Mouse (Mus musculus): ENCODE data around the gene Nr1h5.

Gene Nr1h5

DNA sequence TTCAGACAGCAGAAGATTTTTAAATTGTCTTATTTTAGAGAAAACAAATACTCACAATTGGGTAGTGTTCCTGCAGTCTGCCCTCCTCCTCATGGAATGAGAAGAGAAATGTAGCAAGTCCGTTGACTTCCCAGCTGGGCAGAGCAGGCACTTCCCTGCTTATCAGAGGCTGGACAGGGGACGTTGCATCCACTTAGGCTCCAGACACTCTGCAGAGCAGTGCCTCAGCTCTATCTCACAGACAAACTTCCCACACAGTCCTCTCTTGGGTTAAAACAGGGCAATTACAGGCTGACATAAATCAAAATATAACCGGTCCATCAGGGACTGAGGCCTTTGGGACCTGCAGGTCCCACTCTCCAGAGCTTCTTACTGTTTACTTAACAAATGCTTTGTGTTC, at the start of gene Nr1h5:
Gene Nr1h5, minus strand, starts transcription at position 101 of the 400 bp plus-strand sequence.
- DNase-seq (ENCODE audit: low spot score in 2 of 2) = no peak

DNA sequence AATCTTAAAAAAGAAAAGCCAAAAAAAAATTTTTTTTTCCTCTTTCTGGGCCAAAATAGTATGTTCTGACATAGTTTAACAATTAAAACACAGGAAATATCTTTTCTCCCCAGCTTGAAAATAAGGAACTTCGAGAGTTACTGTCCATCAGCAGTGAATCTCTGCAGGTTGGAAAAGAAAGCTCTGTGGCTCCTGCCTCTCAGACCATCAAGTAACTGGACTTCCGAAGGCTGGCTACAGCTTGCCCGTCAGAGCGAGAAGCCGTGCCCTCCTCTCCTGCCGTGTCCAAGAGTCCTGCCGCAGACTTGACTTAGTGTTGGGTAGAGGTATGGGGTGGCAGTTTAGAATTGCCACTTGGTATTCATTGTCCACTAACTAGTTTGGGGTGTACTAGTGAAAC, 37.7 kb upstream of the Nr1h5 start:
- no peak for DNase-seq (ENCODE audit: low spot score in 2 of 2)

GRCm38 (mm10) chr3:102997591-102997990, 33.7 kb upstream of the Nr1h5 start:
- DNase-seq (ENCODE audit: low spot score in 2 of 2) = no peak

DNA sequence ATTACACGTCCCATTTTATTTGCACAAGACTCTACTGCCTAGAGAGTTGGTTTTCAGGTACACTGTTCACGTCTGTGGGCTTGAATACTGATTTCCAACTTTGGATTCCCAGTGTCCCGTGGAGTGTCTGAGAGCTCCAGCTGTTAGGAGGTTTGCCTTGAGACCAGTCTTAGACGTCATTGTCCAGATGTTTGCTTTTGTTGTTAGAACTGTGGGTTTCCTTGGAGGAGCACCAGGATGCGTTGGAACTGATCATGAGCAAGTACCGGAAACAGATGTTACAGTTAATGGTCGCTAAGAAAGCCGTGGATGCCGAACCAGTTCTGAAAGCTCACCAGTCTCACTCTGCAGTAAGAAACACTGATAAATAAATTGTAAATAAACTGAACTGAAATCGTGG, 33.1 kb upstream of the Nr1h5 start:
- no peak for DNase-seq (ENCODE audit: low spot score in 2 of 2)

- peak; percentile 84 to 90 for DNase-seq (ENCODE audit: low spot score in 2 of 2)
These were observed 31.8 kb upstream of the Nr1h5 start, which contains the start of gene Sike1 for GRCm38 (mm10) chr3:102995605-102996321. Gene Sike1 (plus strand): TSS chr3:102995708.

GRCm38 (mm10) chr3:102995233-102995604, 31.3 kb upstream of the Nr1h5 start:
- no peak for DNase-seq (ENCODE audit: low spot score in 2 of 2)

DNA sequence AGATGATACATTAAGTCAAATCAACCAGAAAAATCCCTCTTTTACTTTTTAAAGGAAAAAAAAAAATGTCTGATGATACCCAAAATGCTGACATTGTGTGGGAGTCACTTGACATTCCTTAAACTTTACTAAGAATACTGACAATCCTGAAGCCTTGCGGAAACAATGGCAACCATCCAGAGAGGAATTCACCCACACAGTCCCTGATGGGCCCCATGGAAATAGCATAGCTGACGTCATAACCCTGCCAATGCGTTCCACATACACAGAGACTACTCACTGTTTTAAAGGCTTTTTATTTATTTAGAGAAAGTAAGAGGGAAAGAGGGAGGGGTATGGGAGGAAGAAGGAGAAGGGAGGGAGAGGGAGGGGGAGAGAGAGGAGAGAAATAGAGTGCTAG, 29.0 kb upstream of the Nr1h5 start:
- no peak for DNase-seq (ENCODE audit: low spot score in 2 of 2)

DNA sequence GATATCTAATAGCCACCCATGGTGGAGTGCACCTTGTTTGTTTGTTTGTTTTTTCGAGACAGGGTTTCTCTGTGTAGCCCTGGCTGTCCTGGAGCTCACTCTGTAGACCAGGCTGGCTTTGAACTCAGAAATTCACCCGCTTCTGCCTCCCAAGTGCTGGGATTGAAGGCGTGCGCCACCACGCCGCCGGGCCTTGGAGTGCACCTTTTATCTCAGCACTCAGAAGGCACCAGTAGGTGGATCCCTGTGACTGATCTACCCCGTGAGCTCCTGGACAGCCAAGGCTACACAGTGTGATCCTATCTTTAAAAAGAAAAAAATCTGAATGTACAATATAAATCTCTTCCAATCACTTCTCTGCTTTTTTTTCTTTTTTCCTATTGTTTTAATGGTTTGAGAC, 27.1 kb upstream of the Nr1h5 start:
- no peak for DNase-seq (ENCODE audit: low spot score in 2 of 2)

DNA sequence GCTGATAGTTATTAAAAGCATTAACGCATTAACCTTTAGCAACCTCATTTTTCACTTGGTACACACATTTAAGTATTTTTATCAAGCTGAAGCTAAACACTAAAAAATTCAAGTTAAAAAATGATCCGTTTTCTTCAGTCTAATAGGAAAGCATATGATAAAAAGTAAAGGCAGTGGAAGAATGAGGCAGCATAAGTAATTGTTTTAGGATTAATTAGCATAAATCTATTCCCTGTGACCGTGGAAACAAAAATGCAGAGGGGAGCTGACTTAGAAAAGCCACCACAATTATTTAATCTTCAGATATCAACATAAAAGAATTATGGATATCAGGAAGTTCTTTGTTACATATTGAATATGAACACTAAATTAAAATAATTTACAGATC, 16.4 kb upstream of the Nr1h5 start:
- no peak for DNase-seq (ENCODE audit: low spot score in 2 of 2)

DNA sequence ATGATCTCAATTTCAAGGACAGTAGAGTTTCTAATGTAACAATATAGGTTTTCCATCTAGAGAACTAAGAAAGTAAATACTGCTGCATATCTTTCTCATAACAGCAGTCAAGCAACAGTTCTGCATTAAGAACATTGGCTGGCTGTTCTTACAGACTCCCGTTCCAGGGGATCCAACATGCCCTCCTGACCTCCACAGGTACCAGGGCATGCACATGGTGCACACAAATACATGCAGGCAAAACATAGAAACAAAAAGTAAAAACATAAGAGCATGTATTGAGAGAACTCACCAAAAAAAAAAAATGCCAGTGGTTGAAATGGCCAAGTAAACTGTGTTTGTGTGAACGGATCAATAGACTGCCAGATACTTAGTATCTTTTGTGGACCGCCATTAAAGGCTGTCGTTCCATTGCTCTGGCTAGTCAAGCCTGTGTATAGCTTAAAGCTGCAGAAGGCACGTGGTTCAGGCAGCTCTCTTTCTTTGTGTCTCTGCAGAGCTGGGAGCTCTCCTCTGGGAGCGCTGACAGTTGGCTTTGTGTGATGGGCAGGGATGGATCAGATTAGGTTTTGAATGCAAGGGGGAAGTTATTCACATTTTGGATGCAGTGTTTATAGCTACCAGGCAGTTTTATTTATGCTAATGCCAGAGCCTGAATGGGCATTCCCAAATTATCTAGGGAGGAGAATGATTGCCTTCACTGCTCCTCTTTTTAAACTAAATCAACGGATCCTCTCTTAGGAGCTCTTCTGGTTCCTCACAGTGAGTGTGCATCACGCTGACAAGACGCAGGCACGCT, 15.8 kb upstream of the Nr1h5 start:
- DNase-seq (ENCODE audit: low spot score in 2 of 2) = no peak

DNA sequence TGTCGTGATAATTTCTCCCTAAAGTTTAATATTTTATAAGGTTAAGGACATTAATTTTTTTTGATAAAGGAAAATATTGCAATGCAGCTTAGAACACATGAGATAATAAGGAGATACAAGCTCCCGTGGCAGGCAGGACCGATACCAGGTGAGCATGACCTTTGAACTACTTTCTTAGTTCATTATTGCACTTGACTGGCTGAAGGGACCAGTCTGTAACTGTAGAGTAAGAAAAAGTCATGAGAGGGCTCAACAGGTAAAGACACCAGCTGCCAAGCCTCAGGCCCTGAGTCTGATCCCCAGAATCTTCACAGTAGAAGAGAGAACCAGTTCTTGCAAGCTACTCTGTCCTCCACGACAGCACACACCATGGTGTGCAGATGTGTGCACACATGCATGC, 13.0 kb upstream of the Nr1h5 start:
- no peak for DNase-seq (ENCODE audit: low spot score in 2 of 2)

DNA sequence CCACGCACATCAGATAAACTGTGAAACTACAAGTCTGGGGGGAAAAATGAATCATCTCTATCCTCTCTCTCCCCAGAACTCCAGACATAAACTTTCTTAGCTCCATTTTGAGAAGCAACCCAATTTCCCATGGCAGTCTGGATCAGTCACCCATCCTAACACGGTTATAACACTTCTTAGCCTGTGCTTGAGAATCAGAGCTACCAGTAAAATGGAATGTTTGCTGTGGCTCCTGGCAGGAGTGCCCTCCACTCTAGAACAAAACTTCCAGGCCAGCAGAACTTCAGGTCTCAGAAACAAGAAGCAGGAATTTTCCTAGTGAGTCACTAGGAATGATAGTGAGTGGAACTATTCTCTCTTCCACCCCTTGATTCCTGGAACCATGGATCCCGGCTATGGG, 6.6 kb upstream of the Nr1h5 start:
- DNase-seq (ENCODE audit: low spot score in 2 of 2) = no peak

DNA sequence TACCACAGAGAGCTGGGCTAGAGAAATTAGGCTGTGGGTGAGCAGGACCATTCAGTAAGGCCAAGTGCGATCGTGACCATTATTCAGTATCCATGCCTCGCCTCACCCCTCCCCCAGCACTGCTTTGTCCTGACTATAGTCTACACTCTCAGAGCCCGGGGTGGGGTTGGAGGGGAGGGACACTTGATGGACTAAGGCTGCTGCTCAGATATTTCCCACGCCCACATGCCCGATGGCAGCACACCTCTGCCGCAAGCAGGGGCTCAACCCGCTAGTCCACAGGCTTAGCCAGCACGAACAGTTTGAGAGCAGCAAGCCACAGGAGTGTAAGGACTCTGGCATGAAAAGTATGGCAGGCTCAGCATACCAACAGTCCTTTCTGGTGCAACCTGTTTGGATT, 6.1 kb upstream of the Nr1h5 start:
- no peak for DNase-seq (ENCODE audit: low spot score in 2 of 2)

DNA sequence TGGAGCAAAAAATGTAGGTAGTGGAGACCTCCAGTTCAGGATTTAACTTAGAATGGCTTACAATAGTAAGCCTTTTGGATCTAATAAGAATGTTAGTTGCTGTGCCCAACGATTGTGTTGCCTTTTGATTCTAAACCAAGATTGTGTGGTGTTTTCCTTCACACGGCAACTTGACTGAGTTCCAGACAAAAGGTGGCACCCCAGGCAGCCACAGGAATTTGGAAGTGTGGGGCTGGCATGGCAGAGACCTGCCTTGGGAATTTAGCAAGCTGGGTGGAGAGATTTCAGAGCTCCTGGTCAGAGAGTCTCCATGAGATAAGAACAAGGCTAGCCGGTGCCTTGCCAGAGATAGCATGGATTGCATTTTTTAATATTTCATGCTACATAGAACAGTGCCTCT, 8.3 kb downstream of the Nr1h5 start:
- no peak for DNase-seq (ENCODE audit: low spot score in 2 of 2)

- no peak for DNase-seq (ENCODE audit: low spot score in 2 of 2)
These were observed 8.8 kb downstream of the Nr1h5 start for GRCm38 (mm10) chr3:102955143-102955542.

DNA sequence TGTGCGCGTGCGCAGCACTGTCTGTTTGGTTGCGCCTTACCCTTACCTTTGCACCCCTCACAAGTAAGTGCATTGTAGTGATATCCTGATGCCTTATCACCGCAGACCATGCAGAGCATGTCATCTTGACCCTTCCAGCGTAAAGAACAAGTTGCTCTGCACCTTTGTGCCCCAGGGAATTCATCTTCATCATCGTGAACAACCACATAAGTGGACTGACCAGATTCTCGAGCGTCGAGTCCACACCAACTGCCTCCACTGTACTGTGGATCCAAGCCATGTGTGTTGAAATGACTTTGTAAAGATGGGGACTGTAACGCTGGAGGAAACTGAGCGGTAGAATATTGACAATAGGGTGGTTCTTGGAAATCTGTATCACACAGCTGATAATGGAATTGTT, 9.5 kb downstream of the Nr1h5 start:
- DNase-seq (ENCODE audit: low spot score in 2 of 2) = no peak

DNA sequence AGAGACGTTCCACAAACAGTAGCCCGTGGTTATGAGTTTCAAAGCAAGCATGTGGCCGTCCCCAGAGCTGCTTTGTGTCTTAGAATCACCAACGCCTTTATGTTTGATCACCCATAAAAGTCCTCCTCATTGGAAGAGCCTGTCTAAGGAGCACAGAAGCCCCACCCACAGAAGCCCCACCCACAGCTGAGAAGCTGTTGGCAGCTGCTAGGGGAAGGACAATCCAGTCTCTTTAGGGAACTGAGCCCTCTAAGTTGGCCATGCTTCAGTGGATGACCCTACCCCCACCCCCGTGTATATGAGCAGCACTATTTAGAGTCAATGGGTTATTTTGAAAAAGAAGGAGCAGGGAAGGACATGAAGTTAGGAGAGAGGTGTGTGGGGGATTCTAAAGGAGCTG, 17.1 kb downstream of the Nr1h5 start:
- DNase-seq (ENCODE audit: low spot score in 2 of 2) = peak in 1 of 2 experiments; percentile 9

GRCm38 (mm10) chr3:102946312-102946711, 17.6 kb downstream of the Nr1h5 start:
- DNase-seq (ENCODE audit: low spot score in 2 of 2) = no peak

DNA sequence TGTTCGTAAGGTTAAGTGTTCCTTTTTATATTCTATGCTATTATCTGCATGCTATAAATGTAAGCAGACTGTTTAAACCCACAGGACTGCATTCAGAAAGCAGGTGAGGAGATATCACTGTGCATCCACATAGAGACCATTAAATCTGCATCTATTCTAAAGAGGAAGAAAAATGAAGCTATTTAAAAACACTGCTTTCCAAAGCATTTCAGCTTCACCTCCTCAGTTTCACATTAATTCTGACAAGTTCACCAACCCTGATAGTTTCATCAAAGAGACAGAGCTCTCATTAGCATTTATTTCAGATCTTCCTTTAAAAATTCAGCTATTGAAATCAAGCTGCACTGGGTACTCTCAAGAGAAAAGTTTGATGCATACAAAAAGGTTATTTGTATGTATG, 25.8 kb downstream of the Nr1h5 start:
- DNase-seq (ENCODE audit: low spot score in 2 of 2) = no peak

DNA sequence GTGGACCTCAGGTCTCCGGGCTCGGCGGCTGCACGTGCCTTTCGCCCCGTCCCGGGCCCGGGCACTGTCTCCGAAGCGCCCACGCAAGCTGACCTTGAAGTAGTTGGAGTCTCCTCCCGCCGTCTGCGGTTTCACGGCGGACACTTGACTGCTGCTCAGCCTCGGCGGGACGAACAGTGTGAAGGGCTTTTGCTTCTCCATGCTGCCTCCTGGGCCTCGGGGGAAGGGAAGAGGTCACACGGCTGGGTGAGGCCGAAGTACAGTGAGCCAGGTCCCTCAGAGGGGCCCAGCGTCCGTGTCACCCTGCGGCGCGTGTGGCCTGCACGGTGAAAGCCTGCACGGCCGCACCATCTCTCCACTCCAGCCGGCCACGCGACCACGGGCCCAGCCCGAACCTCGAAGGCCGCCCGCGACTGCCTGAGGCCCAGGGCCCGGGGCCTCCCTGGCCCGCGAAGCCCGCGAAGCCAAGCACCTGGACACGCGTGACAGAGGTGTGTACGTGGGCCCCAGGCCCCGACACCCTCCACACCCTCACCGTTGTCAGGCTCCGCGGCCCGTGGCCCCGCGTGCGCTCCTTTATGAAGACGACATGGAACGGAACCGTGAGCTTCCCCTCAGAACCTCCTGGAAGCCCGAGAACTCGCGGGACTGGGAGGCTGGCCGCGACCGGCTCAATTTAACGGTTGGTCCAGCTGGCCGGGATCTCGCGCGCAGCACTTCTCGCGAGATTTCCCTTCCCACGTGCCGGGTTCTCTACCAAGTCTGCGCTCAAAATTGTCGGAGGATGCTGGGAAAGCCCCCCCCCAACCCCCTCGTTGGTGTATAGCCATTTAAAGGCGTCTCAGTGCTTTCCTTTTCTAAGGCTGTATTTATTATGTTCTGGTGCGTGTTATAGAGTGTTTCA, 28.2 kb downstream of the Nr1h5 start, which contains the start of gene Sycp1:
Gene Sycp1, minus strand, starts transcription at position 650 of the 904 bp plus-strand sequence.
- no peak for DNase-seq (ENCODE audit: low spot score in 2 of 2)

- DNase-seq (ENCODE audit: low spot score in 2 of 2) = no peak
These were observed 64.8 kb downstream of the Nr1h5 start for GRCm38 (mm10) chr3:102899136-102899535.

Measured in spleen, postnatal 14 days (tissue).